Mouse (Mus musculus) liver, embryonic 16.5 days (tissue): ENCODE results near the gene Clip1. TPM values are rescaled to one million over a fixed set of nuclear protein-coding genes. Genes with fewer than 3 reads are reported as not detected.
A peak's percentile ranks its signal among the peaks of the same experiment; 100 is the strongest.

Experiments
- ATAC-seq: fragments of 200-750 bp; cut with Nextera tagmentation; 2 replicates; pipeline ENCODE4 v1.8.0; 2017; ENCODE audit warnings: low read depth, mild to moderate bottlenecking, moderate number of reproducible peaks, moderate library complexity
- H3K27ac ChIP-seq: fragments of 300-500 bp; sonication (generic); 2 replicates; pipeline ENCODE4 v1.5.1; 2014; ENCODE audit warnings: mild to moderate bottlenecking, low read length
- H3K27me3 ChIP-seq: fragments of 300-500 bp; sonication (generic); 2 replicates; pipeline ENCODE4 v1.6.1; 2014; ENCODE audit warnings: low read depth, low read length, mixed read lengths; ENCODE audit not compliant: control insufficient read depth, insufficient read depth
- H3K36me3 ChIP-seq: fragments of 300-500 bp; sonication (generic); 2 replicates; pipeline ENCODE4 v1.6.1; 2014; ENCODE audit warnings: mild to moderate bottlenecking; ENCODE audit not compliant: control insufficient read depth, insufficient read depth
- H3K4me1 ChIP-seq: fragments of 300-500 bp; sonication (generic); 2 replicates; pipeline ENCODE4 v1.6.1; 2014; ENCODE audit warnings: low read depth, low read length, mixed read lengths; ENCODE audit not compliant: control insufficient read depth
- H3K4me2 ChIP-seq: fragments of 300-500 bp; sonication (generic); 2 replicates; pipeline ENCODE4 v1.6.1; 2014; ENCODE audit warnings: low read depth, low read length, mixed read lengths
- H3K4me3 ChIP-seq: fragments of 300-500 bp; sonication (generic); 2 replicates; pipeline ENCODE4 v1.5.1; 2014; ENCODE audit warnings: low read depth, mild to moderate bottlenecking, low read length
- H3K9ac ChIP-seq: fragments of 300-500 bp; sonication (generic); 2 replicates; pipeline ENCODE4 v1.6.1; 2014; ENCODE audit warnings: low read depth, low read length
- H3K9me3 ChIP-seq: fragments of 300-500 bp; sonication (generic); replicated peaks from 2 replicates; pipeline ENCODE4 v1.6.1; 2016; ENCODE audit warnings: low read length; ENCODE audit not compliant: control insufficient read depth
- WGBS: fragments of 180-500 bp; shearing (Covaris S2); extraction: QIAGEN DNeasy Blood & Tissue Kit; methylation state at CpG from one replicate; pipeline ENCODE4 v1.1.7; 2014; ENCODE audit not compliant: insufficient replicate concordance; 5-methylcytosine and 5-hydroxymethylcytosine counted together
- polyA plus RNA-seq: library from polyadenylated mRNA; unstranded; fragments of >200 nt; fragmentation: Nextera tagmentation; extraction: Ambion mirVana; gene quantifications from 2 replicates; pipeline ENCODE4 v1.2.1, GENCODE M21; 2015

Clip1 gene
- polyA plus RNA-seq, 1 experiment from 2014 or later, result 10.7 TPM

GRCm38 (mm10) chr5:123631210-123631609 lies 53.2 kb downstream of the Clip1 start:
- ATAC-seq, result no peak
- Histone ChIP-seq H3K27ac (no peak overlapping the region), H3K4me2 (no peak overlapping the region), H3K36me3 (no peaks in the 10 kb centered on the region), H3K4me3 (no peak overlapping the region), H3K27me3 (no peaks in the 10 kb centered on the region), H3K9ac (no peak overlapping the region), H3K4me1 (no peaks in the 10 kb centered on the region), H3K9me3 (no peaks in the 10 kb centered on the region)
- WGBS, result 45% methylated on average over 10 of the region's 10 CpGs

- no peak overlapping the region for H3K4me3 ChIP-seq
- H3K36me3 ChIP-seq, result peaks cover 3% of the 10 kb centered on the region; the same call in 1 of the 2 replicates
- no peaks in the 10 kb centered on the region for H3K4me1 ChIP-seq
- H3K27ac ChIP-seq, result no peak overlapping the region
- WGBS, result 12% methylated on average over 8 of the region's 8 CpGs
- H3K27me3 ChIP-seq, result no peaks in the 10 kb centered on the region
- ATAC-seq, result no peak
- H3K9me3 ChIP-seq, result no peaks in the 10 kb centered on the region
- H3K9ac ChIP-seq, result no peak overlapping the region
- H3K4me2 ChIP-seq, result no peak overlapping the region
Measured at GRCm38 (mm10) chr5:123626631-123627030, 57.8 kb downstream of the Clip1 start.

- Histone ChIP-seq H3K9ac (no peak overlapping the region), H3K9me3 (no peaks in the 10 kb centered on the region), H3K27me3 (no peaks in the 10 kb centered on the region), H3K4me1 (no peaks in the 10 kb centered on the region), H3K27ac (no peak overlapping the region), H3K4me3 (no peak overlapping the region), H3K4me2 (no peak overlapping the region), H3K36me3 (peaks cover 7% of the 10 kb centered on the region; the same call in 1 of the 2 replicates)
- WGBS, result 81% methylated on average over 13 of the region's 13 CpGs
- ATAC-seq, result no peak
Measured at GRCm38 (mm10) chr5:123622421-123622820, 62.0 kb downstream of the Clip1 start.

- Histone ChIP-seq H3K27me3 (no peaks in the 10 kb centered on the region), H3K27ac (no peak overlapping the region), H3K4me1 (no peaks in the 10 kb centered on the region), H3K4me3 (no peak overlapping the region), H3K9ac (no peak overlapping the region), H3K9me3 (no peaks in the 10 kb centered on the region), H3K36me3 (peaks cover 13% of the 10 kb centered on the region), H3K4me2 (no peak overlapping the region)
- 38% methylated on average over 2 of the region's 2 CpGs for WGBS
- no peak for ATAC-seq
Measured at GRCm38 (mm10) chr5:123618558-123618957, 65.9 kb downstream of the Clip1 start.

GRCm38 (mm10) chr5:123614246-123614645 lies 70.2 kb downstream of the Clip1 start:
- WGBS, result 92% methylated on average over 24 of the region's 24 CpGs
- no peak overlapping the region for H3K9ac ChIP-seq
- no peaks in the 10 kb centered on the region for H3K27me3 ChIP-seq
- H3K4me3 ChIP-seq, result no peak overlapping the region
- H3K4me2 ChIP-seq, result no peak overlapping the region
- no peak for ATAC-seq
- H3K27ac ChIP-seq, result no peak overlapping the region
- H3K9me3 ChIP-seq, result no peaks in the 10 kb centered on the region
- no peaks in the 10 kb centered on the region for H3K4me1 ChIP-seq
- H3K36me3 ChIP-seq, result peaks cover 14% of the 10 kb centered on the region

GRCm38 (mm10) chr5:123609843-123610242 lies 74.6 kb downstream of the Clip1 start:
- Histone ChIP-seq H3K27me3 (no peaks in the 10 kb centered on the region), H3K36me3 (peaks cover 7% of the 10 kb centered on the region), H3K9ac (no peak overlapping the region), H3K4me2 (no peak overlapping the region), H3K9me3 (no peaks in the 10 kb centered on the region), H3K27ac (no peak overlapping the region), H3K4me3 (no peak overlapping the region), H3K4me1 (no peaks in the 10 kb centered on the region)
- 34% methylated on average over 4 of the region's 4 CpGs for WGBS
- ATAC-seq, result no peak

- Histone ChIP-seq H3K27me3 (no peaks in the 10 kb centered on the region), H3K4me2 (no peak overlapping the region), H3K27ac (no peak overlapping the region), H3K9me3 (no peaks in the 10 kb centered on the region), H3K9ac (no peak overlapping the region), H3K4me3 (no peak overlapping the region), H3K4me1 (no peaks in the 10 kb centered on the region), H3K36me3 (peaks cover 7% of the 10 kb centered on the region)
- 78% methylated on average over 7 of the region's 7 CpGs for WGBS
- no peak for ATAC-seq
Measured at GRCm38 (mm10) chr5:123609416-123609815, 75.0 kb downstream of the Clip1 start.

GRCm38 (mm10) chr5:123607211-123607669 lies 77.2 kb downstream of the Clip1 start:
- peaks cover 7% of the 10 kb centered on the region for H3K36me3 ChIP-seq
- no peak overlapping the region for H3K9ac ChIP-seq
- H3K4me3 ChIP-seq, result no peak overlapping the region
- no peaks in the 10 kb centered on the region for H3K9me3 ChIP-seq
- no peak overlapping the region for H3K4me2 ChIP-seq
- H3K27me3 ChIP-seq, result no peaks in the 10 kb centered on the region
- no peak overlapping the region for H3K27ac ChIP-seq
- WGBS, result 63% methylated on average over 3 of the region's 3 CpGs
- peak; percentile 41; the same call in 1 of the 2 replicates for ATAC-seq
- no peaks in the 10 kb centered on the region for H3K4me1 ChIP-seq

GRCm38 (mm10) chr5:123603496-123603895 lies 80.9 kb downstream of the Clip1 start:
- Histone ChIP-seq H3K27ac (no peak overlapping the region), H3K27me3 (no peaks in the 10 kb centered on the region), H3K36me3 (peaks cover 3% of the 10 kb centered on the region; the same call in 1 of the 2 replicates), H3K9me3 (no peaks in the 10 kb centered on the region), H3K4me3 (no peak overlapping the region), H3K4me2 (no peak overlapping the region), H3K4me1 (no peaks in the 10 kb centered on the region), H3K9ac (no peak overlapping the region)
- no peak for ATAC-seq
- WGBS, result 32% methylated on average over 11 of the region's 11 CpGs
